Mouse (Mus musculus): ENCODE measurements around the gene Copa. TPM values are rescaled to one million over a fixed set of nuclear protein-coding genes. Genes with fewer than 3 reads are reported as not detected.
A peak's percentile ranks its signal among the peaks of the same experiment; 100 is the strongest.

Copa gene
- total RNA-seq, 2 experiments from 2014 or later, result 106 to 108 TPM

DNA sequence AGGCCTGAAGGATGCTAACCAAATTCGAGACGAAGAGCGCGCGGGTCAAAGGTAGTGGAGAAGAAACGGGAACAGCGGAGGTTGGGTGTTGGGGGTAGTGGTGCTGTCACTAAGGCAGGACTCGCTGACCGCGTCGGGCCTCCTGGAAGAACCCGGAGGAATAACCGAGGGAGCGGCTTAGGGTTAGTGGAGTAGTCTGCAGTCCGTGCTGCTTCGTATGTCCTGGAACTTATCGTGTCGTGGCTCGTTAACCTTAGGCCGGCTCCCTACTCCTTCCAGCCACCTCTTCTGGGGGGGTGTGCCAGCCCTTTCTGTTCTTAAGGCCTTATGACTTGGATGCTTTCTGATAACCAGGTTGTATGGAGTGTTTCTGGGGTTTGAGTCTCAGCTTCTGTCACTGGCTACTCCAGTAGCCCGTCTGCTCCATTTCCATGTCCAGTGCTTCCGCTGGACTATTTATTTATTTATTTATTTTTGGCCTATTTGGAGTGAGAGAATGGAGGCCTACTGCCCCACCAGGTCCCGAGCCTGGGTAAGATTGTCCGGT, 643 bp downstream of the Copa start:
- DNase-seq, result no peak

DNA sequence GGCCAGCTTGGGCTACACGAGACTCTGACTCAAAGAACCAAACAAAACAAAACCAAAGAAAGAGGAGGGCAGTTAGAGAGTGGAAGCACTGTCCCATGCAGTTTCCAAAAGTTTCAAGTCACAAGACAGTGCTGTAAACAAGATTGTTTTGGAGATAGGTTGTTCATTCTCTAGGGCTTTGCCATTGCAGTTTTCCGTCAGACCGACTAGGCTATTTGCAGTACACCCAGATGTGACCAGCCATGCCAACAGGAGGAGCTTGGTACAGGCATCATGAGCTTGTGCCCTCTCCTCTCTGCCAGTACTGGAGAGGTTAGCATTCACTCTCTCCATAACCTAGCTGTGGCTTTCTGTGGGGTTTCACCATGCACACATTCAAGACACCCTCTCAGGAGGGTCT, 11.2 kb downstream of the Copa start:
- peak; percentile 39 to 40 for DNase-seq

DNA sequence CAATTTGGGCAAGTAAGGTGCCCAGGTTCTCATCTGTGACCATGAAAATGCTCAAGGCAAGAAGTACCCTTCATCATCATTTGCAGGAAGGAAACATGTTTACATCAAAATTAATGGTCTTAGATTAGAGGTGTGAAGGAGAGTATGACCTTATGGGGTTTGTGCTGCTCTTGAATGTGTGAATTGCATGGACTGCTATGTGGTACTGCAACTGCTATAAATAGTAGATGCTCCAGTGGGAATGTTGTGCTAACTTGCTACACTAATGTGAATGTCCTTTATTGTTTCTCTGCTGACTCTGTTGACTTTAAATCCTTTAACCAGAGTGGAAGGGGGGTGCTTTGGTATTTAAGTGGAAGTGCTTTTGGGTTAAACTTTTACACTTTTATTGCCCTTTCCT, 12.0 kb downstream of the Copa start:
- peak in 1 of 2 experiments; percentile 6 for DNase-seq

DNA sequence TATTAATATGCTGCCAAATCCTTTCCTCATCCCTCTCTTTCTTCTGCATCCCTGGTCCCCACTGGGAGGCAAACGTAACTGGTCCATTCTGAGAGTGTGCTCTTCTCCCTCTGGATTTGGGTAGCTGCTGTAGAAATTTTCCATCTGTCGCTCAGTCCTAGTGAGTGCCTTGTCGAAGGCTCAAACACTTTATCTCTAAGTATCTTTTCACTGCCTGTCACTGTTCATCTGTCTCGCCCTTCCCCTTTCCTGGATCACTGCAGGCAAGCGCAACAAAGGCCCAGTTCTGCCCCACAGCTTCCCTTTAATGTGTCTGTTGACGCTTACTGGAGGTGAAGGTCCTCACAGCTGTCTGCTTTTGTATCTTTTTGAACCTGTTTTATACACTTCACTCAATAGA, 12.9 kb downstream of the Copa start:
- DNase-seq, result peak in 1 of 2 experiments; percentile 2

DNA sequence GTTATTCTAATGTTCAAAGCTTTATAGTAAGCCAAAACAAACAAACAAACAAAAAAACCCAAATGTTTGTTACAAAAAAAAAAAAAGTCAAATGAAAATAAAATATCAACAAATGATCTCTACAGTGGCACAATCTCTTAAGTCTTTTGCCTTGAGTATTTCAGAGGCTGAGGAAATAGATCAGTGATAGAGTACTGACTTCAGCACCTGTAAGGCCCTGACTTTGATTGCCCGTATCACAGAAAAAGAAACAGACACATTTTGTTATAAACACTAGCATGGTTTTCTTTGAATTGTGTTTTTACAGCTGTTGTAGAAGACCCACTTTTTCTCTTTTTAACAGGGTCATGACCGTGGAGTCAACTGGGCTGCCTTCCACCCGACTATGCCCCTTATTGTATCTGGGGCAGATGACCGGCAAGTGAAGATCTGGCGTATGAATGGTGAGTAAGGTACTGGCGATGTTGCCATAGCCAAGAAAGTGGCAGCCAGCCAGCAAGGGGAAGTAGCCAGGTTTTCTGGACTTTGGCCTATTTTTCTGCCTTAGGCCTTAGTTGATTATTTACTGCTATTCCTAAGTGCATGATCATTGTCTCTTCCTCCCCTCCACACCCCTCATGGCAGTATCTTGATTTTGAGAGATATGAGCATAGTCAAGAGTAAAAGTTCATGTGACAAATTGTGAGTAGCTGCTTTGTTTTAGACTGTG, 17.1 kb downstream of the Copa start:
- DNase-seq, result no peak

DNA sequence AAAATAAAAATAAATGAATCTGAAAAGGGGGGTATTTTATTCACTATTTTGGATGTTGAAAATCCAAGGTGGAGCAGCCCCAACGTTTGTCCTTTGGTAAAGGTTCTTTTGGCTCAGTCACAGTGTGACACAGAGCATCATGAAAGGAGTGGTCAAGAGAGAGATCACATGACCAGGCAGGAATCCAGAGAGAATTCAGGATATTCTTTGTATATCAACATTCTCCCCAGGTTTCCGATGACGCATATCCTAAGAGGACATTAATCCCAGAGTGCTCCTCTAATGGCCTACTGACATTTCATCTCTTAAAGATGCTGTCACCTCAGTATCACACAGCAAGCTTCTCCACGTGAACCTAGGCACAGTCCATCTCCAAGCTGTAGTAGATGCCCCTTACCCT, 21.3 kb downstream of the Copa start:
- DNase-seq, result no peak

DNA sequence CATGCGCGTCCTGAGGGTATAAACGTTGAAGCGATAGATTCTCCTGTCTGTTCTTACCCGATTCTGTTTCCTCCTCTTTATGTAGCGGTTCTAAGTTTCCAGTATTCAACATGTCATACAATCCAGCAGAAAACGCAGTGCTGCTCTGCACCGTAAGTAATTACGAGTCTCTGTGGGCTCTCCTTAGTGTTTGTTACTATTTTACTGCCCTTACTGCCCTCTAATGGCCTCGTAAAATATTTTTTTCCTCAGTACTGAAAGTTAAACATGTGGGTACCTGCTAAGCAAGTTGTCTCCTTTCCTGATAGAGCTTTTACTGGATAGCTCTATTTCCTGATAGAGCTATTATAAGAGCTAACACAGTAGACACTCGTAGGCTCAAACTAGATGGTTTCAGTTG, 22.8 kb downstream of the Copa start:
- DNase-seq, result no peak

DNA sequence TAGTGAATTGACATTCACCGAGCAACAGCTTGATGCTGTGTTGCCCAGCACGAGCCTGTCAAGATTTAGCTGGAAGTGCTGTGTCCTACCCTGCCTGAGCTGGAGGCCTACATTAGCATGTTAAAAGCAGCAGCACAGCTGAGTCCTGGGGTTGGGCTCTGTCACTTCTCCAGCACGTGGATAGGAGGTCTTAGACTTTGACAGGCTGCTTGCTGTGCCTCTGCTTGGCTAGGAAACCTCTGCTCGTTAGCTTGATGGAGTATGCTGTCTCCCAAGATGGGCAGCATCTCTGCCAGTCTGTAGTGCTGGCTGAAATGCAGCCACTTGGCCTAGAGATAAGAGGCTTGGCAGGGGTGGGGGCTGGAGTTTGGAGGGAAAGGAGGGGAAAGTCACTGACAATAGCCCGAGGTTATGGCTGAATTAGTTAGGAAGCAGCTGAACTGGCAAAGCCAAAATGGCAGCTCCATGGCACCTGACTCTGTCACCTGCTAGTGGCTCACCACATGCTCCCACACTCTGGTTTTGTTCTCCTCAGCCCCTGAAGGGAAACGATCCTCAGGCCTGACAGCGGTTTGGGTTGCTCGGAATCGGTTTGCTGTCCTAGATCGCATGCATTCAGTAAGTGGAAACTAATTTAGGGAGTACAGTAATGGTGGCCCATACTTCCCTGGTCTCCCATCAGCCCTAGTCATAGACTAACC, 25.6 kb downstream of the Copa start:
- peak in 1 of 2 experiments; percentile 33 for DNase-seq

DNA sequence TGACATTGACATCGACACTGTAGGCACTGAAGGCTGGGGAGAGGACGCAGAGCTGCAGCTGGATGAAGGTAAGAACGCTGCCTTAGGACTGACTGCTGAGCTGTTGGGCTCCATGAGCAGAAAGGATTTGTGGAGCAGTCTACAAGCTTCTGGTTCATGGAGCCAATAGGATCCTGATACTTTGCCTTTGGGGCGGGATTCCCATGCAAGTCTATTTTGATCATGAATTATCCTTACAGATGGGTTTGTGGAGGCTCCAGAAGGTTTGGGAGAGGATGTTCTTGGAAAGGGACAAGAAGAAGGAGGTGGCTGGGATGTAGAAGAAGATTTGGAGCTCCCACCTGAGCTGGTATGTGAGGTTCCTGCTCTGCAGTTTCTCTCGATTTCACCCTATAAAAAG, 34.6 kb downstream of the Copa start:
- no peak for DNase-seq

DNA sequence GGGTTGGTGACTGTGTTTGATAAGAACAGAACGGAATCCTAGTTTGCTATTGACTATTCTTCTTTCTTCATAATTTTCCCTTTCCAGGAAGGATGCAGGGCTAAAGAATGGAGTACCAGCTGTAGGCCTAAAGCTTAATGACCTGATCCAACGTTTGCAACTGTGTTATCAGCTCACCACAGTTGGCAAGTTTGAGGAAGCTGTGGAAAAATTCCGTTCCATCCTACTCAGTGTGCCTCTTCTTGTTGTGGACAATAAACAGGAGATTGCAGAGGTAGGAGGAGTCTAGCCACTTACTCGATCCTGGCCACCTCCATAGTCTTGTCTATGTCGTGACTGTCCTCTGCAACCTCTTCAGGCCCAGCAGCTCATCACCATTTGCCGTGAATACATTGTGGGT, 36.8 kb downstream of the Copa start:
- DNase-seq, result no peak

DNA sequence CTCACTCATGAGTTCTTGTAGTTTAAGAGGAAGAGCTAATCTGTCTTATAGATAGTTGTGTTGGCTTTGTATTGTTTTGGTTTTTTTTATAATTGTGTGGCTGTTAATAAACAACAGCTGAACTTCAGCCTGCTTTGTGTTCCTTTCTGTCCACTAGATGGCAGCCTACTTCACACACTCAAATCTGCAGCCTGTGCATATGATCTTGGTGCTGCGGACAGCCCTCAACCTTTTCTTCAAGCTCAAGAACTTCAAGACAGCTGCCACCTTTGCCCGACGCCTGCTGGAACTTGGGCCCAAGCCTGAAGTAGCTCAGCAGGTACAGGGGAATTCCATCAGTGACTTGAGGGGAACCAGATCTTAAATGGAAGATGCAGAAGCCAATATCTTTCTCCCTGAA, 37.4 kb downstream of the Copa start:
- peak; percentile 43 to 66 for DNase-seq

DNA sequence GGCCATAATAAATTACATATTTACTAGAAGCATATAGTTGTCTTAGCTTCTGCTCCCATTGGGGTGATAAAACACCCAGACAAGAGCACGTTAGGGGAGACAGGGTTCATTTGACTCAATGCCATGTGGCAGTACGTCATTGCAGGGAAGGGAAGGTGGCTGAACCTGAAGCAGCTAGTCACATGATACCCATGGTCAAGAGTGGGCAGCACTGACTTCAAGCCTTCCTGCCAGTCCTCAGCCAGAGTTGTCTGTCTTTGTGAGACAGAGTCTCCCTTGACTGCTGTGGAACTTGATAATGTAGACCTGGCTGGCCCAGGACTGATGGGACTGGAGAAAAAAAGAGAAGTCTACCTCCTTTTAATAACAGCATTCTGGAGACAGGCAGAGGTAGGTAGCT, 40.3 kb downstream of the Copa start:
- no peak for DNase-seq

DNA sequence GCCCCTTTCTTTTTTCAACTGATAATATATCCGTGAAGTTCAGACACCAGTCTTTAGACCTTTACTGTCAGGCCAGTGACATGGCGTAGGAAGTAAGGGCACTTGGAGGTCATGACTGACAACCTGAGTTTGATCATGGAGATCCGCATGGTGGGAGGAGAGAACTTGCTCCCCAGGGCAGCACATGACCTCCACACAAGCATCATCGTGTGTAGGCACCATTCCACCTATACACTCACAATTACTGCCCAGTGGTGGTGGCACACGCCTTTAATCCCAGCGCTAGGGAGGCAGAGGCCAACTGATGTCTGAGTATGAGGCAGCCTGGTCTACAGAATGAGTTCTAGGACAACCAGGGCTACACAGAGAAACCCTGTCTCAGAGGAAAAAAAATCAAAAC, 42.2 kb downstream of the Copa start:
- no peak for DNase-seq

DNA sequence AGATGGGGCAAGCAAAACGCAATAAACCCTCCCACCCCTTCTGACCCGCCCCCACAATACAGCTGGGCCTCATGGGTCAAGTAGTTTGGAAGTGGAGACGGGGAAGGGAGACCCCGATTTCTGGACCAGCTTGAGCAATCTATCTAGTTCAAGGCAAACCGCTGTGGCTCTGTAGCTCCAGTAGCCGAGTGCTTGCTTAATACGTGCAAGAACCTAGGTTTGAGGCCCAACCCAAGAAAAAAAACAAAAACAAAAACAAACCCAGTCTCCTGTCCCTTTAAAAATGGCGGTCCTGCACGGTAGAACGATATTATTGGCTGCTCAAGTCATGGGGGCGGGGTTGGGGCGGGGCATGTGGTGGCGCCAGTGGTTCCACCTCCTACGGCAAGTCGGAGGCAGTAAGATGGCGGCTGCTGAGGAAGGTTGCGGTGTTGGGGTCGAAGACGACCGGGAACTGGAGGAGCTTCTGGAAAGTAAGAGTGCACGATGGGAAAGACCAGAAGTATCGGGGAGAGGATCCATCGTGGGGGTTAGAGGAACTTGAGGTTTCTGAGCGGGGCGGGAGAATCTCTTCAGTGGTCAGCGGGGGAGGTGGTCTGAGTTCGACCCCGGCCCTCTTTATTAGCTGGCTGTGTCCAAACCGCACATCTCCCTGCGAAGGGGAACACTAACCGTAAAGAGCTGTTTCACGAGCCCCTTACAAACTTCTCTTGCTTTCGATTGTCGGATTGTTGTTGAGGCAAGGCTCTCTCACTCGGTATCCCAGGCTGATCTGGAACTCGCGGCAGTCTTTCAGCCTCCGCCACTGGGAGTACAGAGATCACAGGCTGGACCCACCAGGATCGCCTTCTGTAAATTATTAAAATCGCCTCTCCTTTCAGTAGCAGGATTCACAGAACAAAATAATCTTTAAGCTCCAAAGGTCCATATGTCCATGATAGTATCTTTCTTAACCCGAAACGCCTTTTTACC, 44.3 kb downstream of the Copa start, which contains the start of gene Pex19:
Gene Pex19 (plus strand): TSS at position 380 of the 972 bp plus-strand sequence.
- DNase-seq, result peak; percentile 86 to 87

DNA sequence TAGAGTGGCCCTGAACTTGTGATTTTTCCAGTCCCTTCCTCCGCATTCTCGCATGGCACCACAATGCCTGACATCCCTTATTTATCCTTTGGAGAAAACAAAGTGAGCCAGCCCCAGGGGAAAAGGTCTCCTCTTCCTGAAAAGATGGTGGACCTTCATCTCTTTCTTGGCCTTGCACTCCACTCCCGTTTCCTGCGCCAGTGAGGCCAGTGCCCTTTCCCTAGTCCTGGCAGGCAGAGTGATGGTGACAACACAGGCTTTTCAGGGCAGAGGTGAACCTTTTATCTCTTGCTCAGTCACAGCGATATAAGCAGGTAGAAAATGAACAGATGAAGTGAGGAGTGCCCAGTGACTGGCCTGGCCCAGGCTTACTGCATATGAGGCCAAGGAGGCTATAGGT, 45.2 kb downstream of the Copa start:
- DNase-seq, result peak; percentile 34 to 36

DNA sequence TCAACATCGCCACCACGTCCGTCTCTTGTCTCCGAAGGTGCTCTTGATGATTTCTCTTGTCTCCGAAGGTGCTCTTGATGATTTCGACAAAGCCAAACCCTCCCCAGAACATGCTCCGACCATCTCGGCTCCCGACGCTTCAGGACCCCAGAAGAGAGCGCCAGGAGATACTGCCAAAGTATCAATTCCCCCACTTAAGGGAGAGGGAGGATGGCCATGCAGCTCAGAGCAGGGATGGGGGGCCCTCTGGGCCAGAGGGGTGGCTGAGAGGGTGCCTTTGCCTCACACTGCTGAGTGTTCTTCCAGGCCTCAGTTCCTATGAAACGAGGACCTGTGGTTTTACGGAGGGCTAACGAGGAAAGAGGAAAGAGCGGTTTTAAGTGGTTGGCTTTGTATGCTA, 46.2 kb downstream of the Copa start:
- no peak for DNase-seq

DNA sequence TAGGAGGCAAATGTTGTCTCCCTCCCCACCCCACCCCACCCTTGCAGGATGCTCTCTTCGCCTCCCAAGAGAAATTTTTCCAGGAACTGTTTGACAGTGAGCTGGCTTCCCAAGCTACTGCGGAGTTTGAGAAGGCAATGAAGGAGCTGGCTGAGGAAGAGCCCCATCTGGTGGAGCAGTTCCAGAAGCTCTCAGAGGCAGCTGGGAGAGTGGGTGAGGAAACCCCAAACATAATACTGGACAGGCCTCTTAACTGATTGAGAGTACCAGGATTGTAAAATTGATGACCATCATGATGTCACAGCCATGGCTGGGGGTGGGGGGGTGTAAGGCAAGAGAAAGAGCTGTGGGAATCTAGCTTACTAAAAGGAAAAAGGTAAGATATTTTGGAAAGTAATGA, 46.8 kb downstream of the Copa start:
- DNase-seq, result no peak

DNA sequence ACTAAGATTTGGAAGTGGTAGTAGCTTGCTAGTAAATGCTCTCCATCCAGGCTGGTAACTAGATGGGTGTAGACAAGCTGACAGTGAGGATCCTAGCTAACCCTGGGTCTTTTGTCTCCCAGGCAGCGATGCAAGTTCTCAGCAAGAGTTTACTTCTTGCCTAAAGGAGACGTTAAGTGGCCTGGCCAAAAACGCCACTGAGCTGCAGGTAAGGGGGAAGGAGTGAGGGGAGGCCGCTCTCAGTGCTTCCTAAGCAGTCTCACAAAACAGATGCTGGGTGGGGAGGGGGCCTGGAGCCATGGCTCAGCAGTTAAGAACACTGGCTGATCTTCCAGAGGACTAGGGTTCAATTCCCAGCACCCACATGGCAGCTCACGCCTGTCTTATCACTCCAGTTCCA, 47.5 kb downstream of the Copa start:
- no peak for DNase-seq

DNA sequence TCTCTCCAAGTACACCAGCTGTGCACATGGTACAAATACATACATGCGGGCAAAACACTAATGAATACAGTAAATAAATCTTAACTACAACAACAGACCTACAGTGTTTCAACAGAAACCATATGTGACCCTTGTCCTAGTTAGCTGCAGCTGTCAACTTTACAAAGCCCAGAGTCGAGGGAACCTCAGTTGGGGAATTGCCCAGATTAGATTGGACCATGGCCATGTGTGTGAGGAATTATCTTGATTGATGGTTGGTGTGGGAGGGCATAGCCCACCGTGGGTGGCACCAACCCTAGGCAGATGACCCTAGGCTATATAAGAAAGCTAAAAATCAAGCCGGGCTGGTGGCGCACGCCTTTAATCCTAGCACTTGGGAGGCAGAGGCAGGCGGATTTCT, 50.0 kb downstream of the Copa start:
- no peak for DNase-seq

DNA sequence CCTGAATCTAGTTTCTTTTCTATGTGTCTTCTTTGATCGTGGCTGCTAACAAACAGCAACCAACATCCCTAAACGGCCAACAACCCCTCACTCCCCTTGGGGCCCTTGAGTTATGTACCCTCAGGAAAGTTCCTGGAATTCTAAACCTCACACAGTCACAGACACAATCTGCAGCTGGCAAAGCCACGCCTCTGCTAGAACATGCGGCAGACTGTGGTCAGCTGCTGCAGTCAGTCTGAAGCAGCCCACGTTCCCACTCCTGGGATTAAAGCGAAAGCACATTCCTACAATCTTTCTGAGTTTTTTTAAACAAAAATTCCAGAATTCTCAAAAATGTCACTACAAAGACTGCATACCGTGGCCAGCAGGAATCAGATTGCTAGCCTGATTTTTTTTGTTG, 51.2 kb downstream of the Copa start:
- peak in 1 of 2 experiments; percentile 29 for DNase-seq

DNA sequence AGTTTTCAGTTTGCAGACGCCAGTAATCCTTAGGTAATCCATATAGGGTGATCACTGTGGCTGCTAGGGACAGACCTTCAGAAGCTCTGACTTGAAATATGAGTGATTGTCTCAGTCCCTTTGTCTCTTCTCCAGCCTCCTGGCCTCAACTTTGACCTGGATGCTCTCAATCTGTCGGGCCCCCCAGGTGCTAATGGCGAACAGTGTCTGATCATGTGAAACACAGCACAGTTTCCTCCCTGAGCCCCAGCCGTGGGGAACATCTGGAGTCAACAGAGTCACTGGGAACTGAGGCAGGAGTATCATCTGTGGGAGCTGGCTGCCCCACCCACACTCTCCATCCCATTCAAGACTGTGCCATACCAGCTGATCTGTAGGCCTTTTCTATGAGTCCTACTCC, 51.7 kb downstream of the Copa start:
- DNase-seq, result no peak

DNA sequence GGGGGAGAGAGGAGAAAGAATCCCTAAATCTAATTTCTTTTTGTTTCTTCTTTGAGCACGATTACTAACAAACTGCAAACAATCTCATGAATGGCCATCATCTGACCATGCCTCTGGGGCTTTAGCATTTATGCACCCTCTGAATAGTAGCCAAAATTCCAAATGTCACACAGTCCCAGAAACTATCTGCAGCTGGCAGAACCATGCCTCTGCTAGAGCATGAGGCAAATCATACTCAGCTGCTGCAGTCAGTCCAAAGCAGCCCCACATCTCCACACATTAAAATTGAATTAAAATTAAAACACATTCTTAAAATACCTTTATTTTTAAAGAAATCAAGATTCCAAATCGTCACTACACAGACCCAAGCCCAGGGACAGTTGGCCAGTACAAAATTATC, 57.8 kb downstream of the Copa start:
- no peak for DNase-seq

DNA sequence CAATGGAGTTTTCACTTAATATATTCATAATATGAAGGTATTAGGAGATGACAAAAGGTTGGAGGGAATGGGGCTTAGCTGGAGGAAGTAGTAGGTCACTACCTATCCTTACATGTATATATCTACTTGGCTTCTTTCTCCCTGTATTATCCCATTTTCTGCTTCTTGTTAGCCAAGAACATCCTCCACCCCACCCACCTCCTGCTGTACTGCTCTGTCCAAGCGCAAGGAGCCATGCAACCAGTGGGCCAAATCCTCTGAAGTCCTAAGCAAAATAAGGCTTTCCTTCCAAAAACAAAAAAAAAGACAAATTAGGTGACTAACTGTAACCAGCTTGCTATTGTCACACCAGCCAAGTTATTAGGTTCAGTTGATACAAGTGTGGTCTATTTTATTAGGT, 58.5 kb downstream of the Copa start:
- no peak for DNase-seq

All from heart, adult 18-20 months (tissue).